9 mouse cellular contexts compared by ENCODE assay signal in genomic region chr1:157243576-157244452, GRCm38 (mm10).
DNase-seq lines count a peak whose midpoint lies in the region; ATAC-seq and TF ChIP-seq lines count a peak whose summit lies in the region.
"Had no signal": no experiment of that assay in that cellular context is flagged by ENCODE, and none has a peak within 500 bp of the region (broad histone marks: within the 10 kb centered on the region; RNA-seq: fewer than 3 reads in every experiment).

No protein-coding gene starts in this region.

- intact Hi-C loops in heart, postnatal 36 days (cut with DNase I), result no loop called here

- WGBS in heart, embryonic 16.5 days, result 48% methylated on average over 7 of the region's 7 CpGs
- 18% methylated on average over 7 of the region's 7 CpGs for WGBS in forebrain, embryonic 12.5 days
- 19% methylated on average over 7 of the region's 7 CpGs for WGBS in midbrain, embryonic 12.5 days

- TF ChIP-seq CTCF in brain, embryonic 14.5 days (IDR thresholded peaks at IDR 0.05; ENCODE audit: borderline replicate concordance, extremely low read depth, insufficient read depth, insufficient read length), result no peak

- no peak for TF ChIP-seq POLR2A in brain, embryonic 14.5 days (IDR thresholded peaks at IDR 0.05; ENCODE audit: borderline replicate concordance, extremely low read depth, insufficient read depth, insufficient read length, poor library complexity, severe bottlenecking)

- peak overlapping the region; percentile 17; the same call in 1 of the 2 replicates for H3K27ac ChIP-seq in heart, embryonic 16.5 days (ENCODE audit: low read length)
- peak overlapping the region; percentile 87 for H3K27ac ChIP-seq in forebrain, embryonic 12.5 days
- H3K27ac ChIP-seq in midbrain, embryonic 12.5 days (replicated peaks), result peak overlapping the region; percentile 90

- no peak for DNase-seq in heart, postnatal 36 days
- DNase-seq in brain, embryonic 14.5 days (ENCODE audit: low read depth), result peak; percentile 72
- DNase-seq in gastrocnemius, adult 18-20 months (ENCODE audit: low spot score), result no peak
- no peak for DNase-seq in spleen, postnatal 10 days (ENCODE audit: low spot score in 2 of 2)
- no peak for DNase-seq in natural killer cell, adult 2 months (ENCODE audit: low spot score in 2 of 2)
- DNase-seq: lung, embryonic 14.5 days had no signal

- H3K4me2 ChIP-seq in heart, embryonic 16.5 days (ENCODE audit: low read depth, low read length), result peak overlapping the region; percentile 29; the same call in 1 of the 2 replicates
- H3K4me2 ChIP-seq in forebrain, embryonic 12.5 days, result peak overlapping the region; percentile 50
- H3K4me2 ChIP-seq in midbrain, embryonic 12.5 days (replicated peaks), result peak overlapping the region; percentile 53
- H3K4me2 ChIP-seq: lung, embryonic 14.5 days had no signal

- H3K9me3 ChIP-seq in heart, embryonic 16.5 days (replicated peaks; ENCODE audit: control insufficient read depth, low read length), result no peaks in the 10 kb centered on the region
- H3K9me3 ChIP-seq in forebrain, embryonic 12.5 days, result no peaks in the 10 kb centered on the region
- no peaks in the 10 kb centered on the region for H3K9me3 ChIP-seq in midbrain, embryonic 12.5 days

- H3K4me3 ChIP-seq in heart, embryonic 16.5 days (ENCODE audit: low read length), result no peak overlapping the region
- peak overlapping the region; percentile 33 for H3K4me3 ChIP-seq in forebrain, embryonic 12.5 days (replicated peaks)
- H3K4me3 ChIP-seq in midbrain, embryonic 12.5 days, result peak overlapping the region; percentile 34

- ATAC-seq in heart, embryonic 16.5 days (replicated peaks; ENCODE audit: extremely low read depth, insufficient read depth, low FRiP score), result no peak
- peak; percentile 59; the same call in 1 of the 2 replicates for ATAC-seq in forebrain, embryonic 12.5 days (ENCODE audit: low FRiP score)
- ATAC-seq in midbrain, embryonic 12.5 days (ENCODE audit: low FRiP score, low read depth), result peak; percentile 67

- H3K27me3 ChIP-seq in heart, embryonic 16.5 days (ENCODE audit: control insufficient read depth, insufficient read depth, low read length), result no peaks in the 10 kb centered on the region
- H3K27me3 ChIP-seq in forebrain, embryonic 12.5 days, result no peaks in the 10 kb centered on the region
- no peaks in the 10 kb centered on the region for H3K27me3 ChIP-seq in midbrain, embryonic 12.5 days

- H3K36me3 ChIP-seq in heart, embryonic 16.5 days (ENCODE audit: control insufficient read depth, insufficient read depth), result no peaks in the 10 kb centered on the region
- H3K36me3 ChIP-seq in forebrain, embryonic 12.5 days (replicated peaks), result no peaks in the 10 kb centered on the region
- H3K36me3 ChIP-seq in midbrain, embryonic 12.5 days, result no peaks in the 10 kb centered on the region

- peaks cover 8% of the 10 kb centered on the region for H3K4me1 ChIP-seq in heart, embryonic 16.5 days (ENCODE audit: control insufficient read depth, insufficient read depth, low read length)
- H3K4me1 ChIP-seq in forebrain, embryonic 12.5 days, result peaks cover 12% of the 10 kb centered on the region
- H3K4me1 ChIP-seq in midbrain, embryonic 12.5 days, result peaks cover 13% of the 10 kb centered on the region

- H3K9ac ChIP-seq in heart, embryonic 16.5 days (ENCODE audit: low read length), result 0 out of 2 replicates have a peak overlapping the region, but pooled peaks have one; percentile 3
- peak overlapping the region; percentile 47 for H3K9ac ChIP-seq in forebrain, embryonic 12.5 days
- peak overlapping the region; percentile 49 for H3K9ac ChIP-seq in midbrain, embryonic 12.5 days (replicated peaks)
- H3K9ac ChIP-seq: lung, embryonic 14.5 days had no signal

Comparison
In these comparisons a context has a peak if more than half of its experiments do, and no peak if none do; other contexts are left out.
1. H3K27ac ChIP-seq: peak in every context shown above with its lines; median percentile 90 in midbrain, embryonic 12.5 days; 87 in forebrain, embryonic 12.5 days; 17 in heart, embryonic 16.5 days.